ENCODE assay signal across 8 mouse cellular contexts in the genomic region with DNA sequence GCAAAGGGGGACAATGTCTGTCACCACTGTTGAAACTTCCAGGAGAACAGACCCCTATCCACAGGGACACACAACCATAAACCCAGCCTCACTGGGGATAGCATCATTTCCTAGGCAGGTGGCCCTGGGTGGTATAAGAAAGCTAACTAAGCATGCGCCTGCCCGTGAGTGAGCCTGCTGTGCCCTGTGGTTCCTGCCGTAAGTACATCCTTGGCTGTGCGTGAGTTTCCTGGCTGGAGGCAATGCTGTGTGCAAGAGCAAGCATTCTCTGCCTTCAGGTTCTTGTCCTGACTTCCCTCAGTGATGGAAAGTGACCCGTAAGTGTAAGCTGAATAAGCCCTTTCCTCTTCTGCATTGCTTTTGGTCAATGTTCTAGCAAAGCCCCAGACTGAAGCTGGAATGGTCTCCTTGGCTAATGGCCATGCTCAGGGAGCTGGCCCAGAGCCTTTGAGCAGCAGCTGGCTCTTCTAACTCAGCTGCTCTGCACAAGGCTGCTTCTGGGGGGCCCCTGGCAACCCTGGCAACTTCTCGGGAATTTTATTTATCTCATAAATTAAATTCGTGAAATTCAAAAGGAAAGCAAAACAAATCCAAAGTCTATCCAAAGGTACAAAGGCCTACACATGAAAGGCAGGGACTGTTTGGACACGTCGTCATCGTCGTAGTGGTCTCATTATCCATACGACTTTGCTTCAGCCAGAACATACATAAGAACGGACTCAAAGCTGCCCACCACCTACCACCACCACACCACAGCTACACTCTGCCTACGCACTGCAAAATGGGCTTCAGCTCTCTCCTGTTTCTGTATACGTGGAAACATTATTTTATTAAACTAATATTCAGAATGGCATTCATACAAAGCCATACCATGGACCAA. TPM values are rescaled to one million over a fixed set of nuclear protein-coding genes. Genes with fewer than 3 reads are reported as not detected.
DNase-seq lines count a peak whose midpoint lies in the region; TF ChIP-seq lines count a peak whose summit lies in the region.
"Had no signal": no experiment of that assay in that cellular context is flagged by ENCODE, and none has a peak within 500 bp of the region (broad histone marks: within the 10 kb centered on the region; RNA-seq: fewer than 3 reads in every experiment).

No protein-coding gene starts in this region.

- intact Hi-C loops in heart, postnatal 10 days (cut with DNase I) = loop anchor here (2.0 kb wide), 1 partner anchor 87 kb away; no protein-coding TSS in a partner anchor

- TF ChIP-seq CTCF in brain, embryonic 14.5 days (IDR thresholded peaks at IDR 0.05; ENCODE audit: borderline replicate concordance, extremely low read depth, insufficient read depth, insufficient read length) = no peak

- DNase-seq in kidney, adult 18-20 months = peak; percentile 25
- no peak for DNase-seq in kidney, postnatal 25 days
- peak; percentile 86 for DNase-seq in brain, embryonic 14.5 days (ENCODE audit: low read depth)
- peak; percentile 53 to 65 for DNase-seq in heart, postnatal 10 days
- DNase-seq in lung, postnatal 14 days = peak; percentile 56
- no peak for DNase-seq in embryo, embryonic 10.5 days (ENCODE audit: low spot score)
- DNase-seq in frontal cortex, postnatal 10 days (ENCODE audit: low spot score in 2 of 2) = no peak

- no peak for TF ChIP-seq POLR2A in brain, embryonic 14.5 days (IDR thresholded peaks at IDR 0.05; ENCODE audit: borderline replicate concordance, extremely low read depth, insufficient read depth, insufficient read length, poor library complexity, severe bottlenecking)

RNA-seq across cellular contexts. Expression of gene Mab21l3, which starts 50.7 kb away (rescaled TPM):
- polyA plus RNA-seq in brain, embryonic 14.5 days (2012; rRNA removed) = 0.51 and 0.55 TPM in 2 replicates
- total RNA-seq in heart, postnatal 10 days (2021) = under 1 TPM in 1 of 2 experiments, not detected in 1; 0.12 TPM
- polyA plus RNA-seq: G1E had no signal

Comparison
In these comparisons a context has a peak if more than half of its experiments do, and no peak if none do; other contexts are left out.
1. DNase-seq: peak in kidney, adult 18-20 months (single experiment), brain, embryonic 14.5 days (single experiment), heart, postnatal 10 days (2 of 2) and lung, postnatal 14 days (single experiment); none in kidney, postnatal 25 days (0 of 2), embryo, embryonic 10.5 days (single experiment) and frontal cortex, postnatal 10 days (0 of 2).